ENCODE assay signal across 7 mouse cellular contexts in genomic region chr6:120667911-120668310, GRCm38 (mm10). TPM values are rescaled to one million over a fixed set of nuclear protein-coding genes. Genes with fewer than 3 reads are reported as not detected.
DNase-seq lines count a peak whose midpoint lies in the region; ATAC-seq and TF ChIP-seq lines count a peak whose summit lies in the region.

No protein-coding gene starts in this region.

- no peak overlapping the region for H3K27ac ChIP-seq in lung, postnatal 0 days (ENCODE audit: low read length)
- no peak overlapping the region for H3K27ac ChIP-seq in forebrain, embryonic 14.5 days (ENCODE audit: low read depth, low read length)
- no peak overlapping the region for H3K27ac ChIP-seq in limb, embryonic 11.5 days (replicated peaks; ENCODE audit: low read depth, low read length)
- H3K27ac ChIP-seq in stomach, embryonic 14.5 days (ENCODE audit: low read length): no peak overlapping the region

- peak; percentile 20 for DNase-seq in lung, postnatal 0 days (ENCODE audit: low spot score)
- no peak for DNase-seq in lung, postnatal 25 days (ENCODE audit: low spot score)
- peak; percentile 7 for DNase-seq in forebrain, embryonic 14.5 days (ENCODE audit: low spot score)
- peak; percentile 29 for DNase-seq in limb, embryonic 11.5 days (ENCODE audit: low spot score)
- DNase-seq in gastrocnemius, postnatal 25 days: no peak
- DNase-seq in kidney, postnatal 25 days: no peak

- 6% methylated on average over 7 of the region's 7 CpGs for WGBS in lung, postnatal 0 days
- WGBS in forebrain, embryonic 14.5 days: 8% methylated on average over 7 of the region's 7 CpGs
- WGBS in limb, embryonic 11.5 days: 7% methylated on average over 7 of the region's 7 CpGs
- WGBS in stomach, embryonic 14.5 days: 13% methylated on average over 7 of the region's 7 CpGs

- peak overlapping the region; percentile 95 for H3K4me2 ChIP-seq in lung, postnatal 0 days (replicated peaks; ENCODE audit: low read depth, low read length)
- peak overlapping the region; percentile 92 for H3K4me2 ChIP-seq in forebrain, embryonic 14.5 days (ENCODE audit: low read length)
- H3K4me2 ChIP-seq in limb, embryonic 11.5 days (ENCODE audit: low read depth, severe bottlenecking): peak overlapping the region; percentile 73
- peak overlapping the region; percentile 82 for H3K4me2 ChIP-seq in stomach, embryonic 14.5 days (replicated peaks; ENCODE audit: low read depth, low read length)

- H3K9ac ChIP-seq in lung, postnatal 0 days (replicated peaks; ENCODE audit: low read depth): no peak overlapping the region
- peak overlapping the region; percentile 85 for H3K9ac ChIP-seq in forebrain, embryonic 14.5 days (ENCODE audit: low read length)
- peak overlapping the region; percentile 45; the same call in 1 of the 2 replicates for H3K9ac ChIP-seq in limb, embryonic 11.5 days (ENCODE audit: low read length)
- H3K9ac ChIP-seq in stomach, embryonic 14.5 days (replicated peaks; ENCODE audit: low read depth, low read length): no peak overlapping the region

- TF ChIP-seq CTCF in lung, postnatal 0 days (IDR thresholded peaks at IDR 0.05): no peak

- ATAC-seq in lung, postnatal 0 days: no peak
- no peak for ATAC-seq in forebrain, embryonic 14.5 days
- ATAC-seq in limb, embryonic 11.5 days (ENCODE audit: insufficient number of reproducible peaks, low FRiP score, low TSS enrichment, low read depth): no peak
- ATAC-seq in stomach, embryonic 14.5 days (ENCODE audit: insufficient number of reproducible peaks, insufficient read depth, low FRiP score, low read depth): no peak

- H3K36me3 ChIP-seq in lung, postnatal 0 days (ENCODE audit: insufficient read depth, low read length): no peaks in the 10 kb centered on the region
- H3K36me3 ChIP-seq in forebrain, embryonic 14.5 days (ENCODE audit: control insufficient read depth, insufficient read depth, low read length): no peaks in the 10 kb centered on the region
- H3K36me3 ChIP-seq in limb, embryonic 11.5 days (ENCODE audit: control insufficient read depth, insufficient read depth, low read length): no peaks in the 10 kb centered on the region
- H3K36me3 ChIP-seq in stomach, embryonic 14.5 days (ENCODE audit: control insufficient read depth, insufficient read depth, low read length): no peaks in the 10 kb centered on the region

- peak overlapping the region; percentile 78 for H3K4me3 ChIP-seq in lung, postnatal 0 days (ENCODE audit: low read depth, low read length)
- peak overlapping the region; percentile 92 for H3K4me3 ChIP-seq in forebrain, embryonic 14.5 days (ENCODE audit: low read depth, low read length)
- H3K4me3 ChIP-seq in limb, embryonic 11.5 days (ENCODE audit: low read depth, low read length): peak overlapping the region; percentile 80
- peak overlapping the region; percentile 73 for H3K4me3 ChIP-seq in stomach, embryonic 14.5 days (ENCODE audit: low read depth, low read length)

- H3K27me3 ChIP-seq in lung, postnatal 0 days (replicated peaks; ENCODE audit: insufficient read depth, low read length): no peaks in the 10 kb centered on the region
- H3K27me3 ChIP-seq in forebrain, embryonic 14.5 days (replicated peaks; ENCODE audit: control insufficient read depth, insufficient read depth, low read length): no peaks in the 10 kb centered on the region
- H3K27me3 ChIP-seq in limb, embryonic 11.5 days (ENCODE audit: control insufficient read depth, insufficient read depth, low read length): no peaks in the 10 kb centered on the region
- no peaks in the 10 kb centered on the region for H3K27me3 ChIP-seq in stomach, embryonic 14.5 days (ENCODE audit: control insufficient read depth, insufficient read depth, low read length)

- H3K9me3 ChIP-seq in lung, postnatal 0 days (ENCODE audit: low read length): no peaks in the 10 kb centered on the region
- no peaks in the 10 kb centered on the region for H3K9me3 ChIP-seq in forebrain, embryonic 14.5 days (replicated peaks; ENCODE audit: control insufficient read depth, low read length)
- no peaks in the 10 kb centered on the region for H3K9me3 ChIP-seq in limb, embryonic 11.5 days (ENCODE audit: control insufficient read depth, low read length)
- H3K9me3 ChIP-seq in stomach, embryonic 14.5 days (ENCODE audit: control insufficient read depth, low read depth, low read length): no peaks in the 10 kb centered on the region

- H3K4me1 ChIP-seq in lung, postnatal 0 days (ENCODE audit: insufficient read depth, low read depth, low read length): 0 out of 2 replicates have a peak, but pooled peaks cover 2% of the 10 kb centered on the region
- peaks cover 7% of the 10 kb centered on the region for H3K4me1 ChIP-seq in forebrain, embryonic 14.5 days (ENCODE audit: control insufficient read depth, insufficient read depth, low read length)
- H3K4me1 ChIP-seq in limb, embryonic 11.5 days (ENCODE audit: control insufficient read depth, insufficient read depth, low read length): peaks cover 4% of the 10 kb centered on the region; the same call in 1 of the 2 replicates
- no peaks in the 10 kb centered on the region; the same call in 1 of the 2 replicates for H3K4me1 ChIP-seq in stomach, embryonic 14.5 days (ENCODE audit: control insufficient read depth, insufficient read depth, low read length)

- TF ChIP-seq EP300 in lung, postnatal 0 days (IDR thresholded peaks at IDR 0.05): no peak

RNA-seq across cellular contexts. Expression of gene Cecr2, which starts 1.7 kb away (rescaled TPM):
- polyA plus RNA-seq in lung, postnatal 0 days (2015; fragmentation: Nextera tagmentation; extraction: Ambion mirVana): 3.4 and 3.9 TPM in 2 replicates
- 5.3 and 5.6 TPM in 2 replicates for polyA plus RNA-seq in forebrain, embryonic 14.5 days (2014; fragmentation: Nextera tagmentation; extraction: Ambion mirVana)
- polyA plus RNA-seq in limb, embryonic 11.5 days (2014; fragmentation: Nextera tagmentation; extraction: Ambion mirVana): 13.0 and 18.5 TPM in 2 replicates
- 2.3 and 3.3 TPM in 2 replicates for polyA plus RNA-seq in stomach, embryonic 14.5 days (2014; fragmentation: Nextera tagmentation; extraction: Ambion mirVana)
- total RNA-seq in gastrocnemius, postnatal 25 days (2021): 10 to 100 TPM in 1 of 2 experiments, 1 to 10 TPM in 1; 8.6 to 11.4 TPM

Comparison
In these comparisons a context has a peak if more than half of its experiments do, and no peak if none do; other contexts are left out.
1. DNase-seq: peak in lung, postnatal 0 days (single experiment), forebrain, embryonic 14.5 days (single experiment) and limb, embryonic 11.5 days (single experiment); none in lung, postnatal 25 days (single experiment), gastrocnemius, postnatal 25 days (single experiment) and kidney, postnatal 25 days (0 of 2).
2. H3K9ac ChIP-seq: peak in forebrain, embryonic 14.5 days (single experiment) and limb, embryonic 11.5 days (single experiment); none in lung, postnatal 0 days (single experiment) and stomach, embryonic 14.5 days (single experiment).
3. Peak in every context shown above with its lines, with median percentiles within 50 percentile points of each other: H3K4me2 ChIP-seq and H3K4me3 ChIP-seq.